Mouse (Mus musculus): Measurements from ENCODE around the gene Plcl1.

- TF ChIP-seq CTCF (IDR thresholded peaks at IDR 0.05; ENCODE audit: low read depth) (no peak), EP300 (IDR thresholded peaks at IDR 0.05; ENCODE audit: low read depth) (no peak)
These were observed 299.0 kb downstream of the Plcl1 start for GRCm38 (mm10) chr1:55704707-55705106.

Data from liver, postnatal 0 days (tissue).